Mouse (Mus musculus): Measurements from ENCODE around the gene Clock. TPM values are rescaled to one million over a fixed set of nuclear protein-coding genes. Genes with fewer than 3 reads are reported as not detected.

The Clock gene
- total RNA-seq (2022), result 10 to 100 TPM; 41.8 to 56.0 (median 49.7) TPM

GRCm38 (mm10) chr5:76304452-76305341, at the start of gene Clock:
Gene Clock, minus strand, starts transcription at chr5:76304792.
- DNase-seq (ENCODE audit: low spot score in 2 of 2), result peak; percentile 84 to 89

DNA sequence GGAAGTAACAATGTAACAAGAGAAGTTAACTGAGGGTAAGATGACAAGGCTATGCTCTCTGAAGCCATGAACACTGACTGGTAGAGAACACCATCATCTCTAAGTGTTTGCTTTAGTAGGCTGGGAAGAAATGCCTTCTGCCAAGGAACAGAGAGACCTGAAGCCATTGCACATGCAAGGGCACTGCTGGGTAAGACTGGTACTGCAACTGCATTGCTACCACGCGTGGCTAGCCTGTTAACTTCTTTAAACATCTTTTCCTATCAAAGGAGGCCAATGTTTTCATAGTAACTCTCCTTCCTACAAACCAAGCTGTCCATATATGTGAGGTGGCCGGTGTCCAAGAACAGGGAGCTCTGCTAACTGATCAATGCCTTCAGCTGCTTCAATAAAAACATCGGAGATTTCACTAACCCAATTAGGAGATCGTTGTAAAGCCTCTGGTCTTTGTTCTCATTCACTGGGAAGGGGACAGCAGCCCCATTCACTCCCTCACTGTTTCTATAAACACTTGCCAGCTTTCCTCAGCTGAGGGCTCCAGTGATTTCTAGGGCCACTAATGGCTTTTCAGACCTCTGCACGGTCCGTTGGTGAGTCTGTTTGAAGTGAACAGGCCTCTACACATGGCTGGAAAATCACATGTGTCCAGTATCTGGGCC, 47.5 kb upstream of the Clock start:
- DNase-seq (ENCODE audit: low spot score in 2 of 2), result peak; percentile 3 to 21

GRCm38 (mm10) chr5:76351537-76351936, 46.9 kb upstream of the Clock start:
- no peak for DNase-seq (ENCODE audit: low spot score in 2 of 2)

DNA sequence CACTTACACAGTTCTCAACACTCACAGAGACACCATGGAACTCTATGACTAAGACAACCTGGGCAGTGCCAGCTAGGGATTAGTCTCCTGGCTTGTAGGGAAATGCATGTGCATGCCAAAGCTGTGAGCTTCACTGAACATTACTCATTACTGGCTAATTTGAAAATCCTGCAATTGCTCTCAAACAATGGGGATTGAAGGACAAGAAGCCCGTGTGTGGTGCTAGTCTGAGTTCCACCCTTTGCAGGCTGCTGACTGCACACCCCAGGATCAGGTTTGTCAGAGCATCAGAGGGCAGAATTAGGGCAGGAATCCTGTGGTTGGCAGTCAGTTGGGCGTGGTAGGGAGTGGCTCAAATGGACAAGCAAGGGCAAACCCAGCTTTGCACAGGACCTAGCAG, 41.5 kb upstream of the Clock start:
- DNase-seq (ENCODE audit: low spot score in 2 of 2), result peak; percentile 16 to 23

DNA sequence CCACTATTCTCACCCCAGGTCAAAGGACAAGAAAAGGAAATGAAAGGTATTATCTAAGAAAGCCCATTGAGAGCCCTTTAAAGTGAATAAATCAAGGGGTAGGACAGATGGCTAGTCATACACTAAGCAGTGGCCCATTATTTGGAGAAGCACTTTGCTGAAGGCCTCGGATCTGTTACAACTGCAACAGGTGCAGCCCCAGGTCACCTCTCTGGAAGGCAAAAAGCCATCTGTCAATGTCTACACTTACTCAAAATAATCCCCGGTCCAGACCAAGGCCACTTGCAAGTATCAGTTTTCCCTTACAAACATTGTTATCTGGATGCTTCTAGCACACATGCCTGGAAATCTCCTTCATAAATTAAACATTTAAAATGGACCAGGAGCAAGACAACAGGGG, 36.3 kb upstream of the Clock start:
- DNase-seq (ENCODE audit: low spot score in 2 of 2), result no peak

- DNase-seq (ENCODE audit: low spot score in 2 of 2), result no peak
Observed at GRCm38 (mm10) chr5:76337100-76337499, 32.5 kb upstream of the Clock start.

DNA sequence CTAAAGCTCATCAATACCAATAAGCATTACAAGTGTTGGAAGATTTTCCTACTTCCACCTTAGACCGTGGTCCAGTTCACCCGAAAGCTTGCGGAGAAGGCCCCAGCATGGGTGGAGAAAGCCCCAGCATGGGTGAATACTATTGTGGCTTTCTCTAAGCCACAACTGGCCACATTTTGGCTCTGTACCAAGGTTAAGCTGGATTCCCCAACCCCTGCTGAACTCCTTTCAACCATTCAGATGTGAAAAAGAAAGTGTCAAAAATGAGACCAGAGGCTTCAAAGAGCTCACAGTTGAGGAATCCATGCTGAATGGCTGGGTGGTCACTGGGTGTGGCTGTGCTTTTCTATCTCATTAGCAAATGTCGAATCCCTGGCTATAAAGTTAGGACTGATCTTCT, 29.2 kb upstream of the Clock start:
- no peak for DNase-seq (ENCODE audit: low spot score in 2 of 2)

DNA sequence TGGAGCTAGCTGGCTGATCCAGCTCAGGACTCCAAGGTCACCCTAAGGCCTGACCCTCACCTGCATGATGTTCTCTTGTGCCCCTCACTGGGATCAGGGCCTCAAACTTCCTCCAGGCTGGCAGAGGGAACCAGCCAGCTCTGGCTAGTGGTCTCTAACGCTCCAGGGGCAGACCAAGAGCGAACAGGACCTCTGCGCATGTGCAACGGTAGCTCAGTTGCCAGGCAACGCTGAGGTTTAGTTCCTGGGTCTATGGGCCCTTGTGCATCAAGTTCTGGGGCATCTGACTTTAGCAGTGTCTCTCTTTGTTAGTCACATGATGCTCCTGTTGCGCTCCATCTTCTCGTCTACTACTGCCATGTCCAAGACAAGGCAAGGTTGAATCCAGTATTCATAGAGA, 26.4 kb upstream of the Clock start, which contains the start of gene Pdcl2:
Pdcl2 (minus strand) TSS at position 204 of the 400 bp plus-strand sequence.
- no peak for DNase-seq (ENCODE audit: low spot score in 2 of 2)

DNA sequence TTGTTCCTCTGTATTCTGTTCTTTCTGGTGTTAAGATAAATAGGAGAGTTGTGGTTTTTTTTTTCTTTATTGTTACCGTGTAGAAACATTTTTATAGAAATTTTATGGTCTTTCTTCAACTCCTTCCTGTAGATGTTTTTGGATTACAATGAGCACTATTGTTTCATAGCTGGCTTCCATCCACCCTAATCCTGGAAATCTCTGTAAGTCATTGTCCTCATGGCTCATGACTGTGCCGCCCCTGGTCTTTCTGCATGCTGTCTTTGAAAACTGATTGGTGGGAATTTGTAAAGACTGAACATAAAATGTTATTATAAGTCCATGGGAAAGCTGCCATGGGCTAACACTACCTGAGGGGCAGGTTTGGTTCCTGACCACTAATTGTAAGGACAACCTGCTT, 22.7 kb upstream of the Clock start:
- no peak for DNase-seq (ENCODE audit: low spot score in 2 of 2)

DNA sequence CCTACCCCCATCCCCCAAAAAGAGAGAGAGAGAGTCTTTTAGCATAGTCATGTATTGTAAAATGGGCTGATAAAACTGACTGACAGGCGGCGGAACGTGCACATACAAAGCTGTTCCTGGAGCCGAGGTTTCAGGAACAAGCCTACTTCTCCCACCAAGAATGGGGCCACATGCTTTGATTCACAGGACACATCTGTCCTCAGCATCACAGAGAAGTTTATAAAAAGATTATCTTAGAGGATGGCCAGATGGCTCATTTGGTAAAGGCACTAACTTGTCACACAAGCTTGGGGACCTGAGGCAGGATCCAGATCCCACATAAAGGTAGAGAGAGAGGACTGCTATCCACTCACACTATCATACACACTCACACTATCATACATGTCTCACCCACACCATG, 20.5 kb upstream of the Clock start:
- no peak for DNase-seq (ENCODE audit: low spot score in 2 of 2)

- DNase-seq (ENCODE audit: low spot score in 2 of 2), result no peak
Observed at GRCm38 (mm10) chr5:76321249-76322196, 16.9 kb upstream of the Clock start.

DNA sequence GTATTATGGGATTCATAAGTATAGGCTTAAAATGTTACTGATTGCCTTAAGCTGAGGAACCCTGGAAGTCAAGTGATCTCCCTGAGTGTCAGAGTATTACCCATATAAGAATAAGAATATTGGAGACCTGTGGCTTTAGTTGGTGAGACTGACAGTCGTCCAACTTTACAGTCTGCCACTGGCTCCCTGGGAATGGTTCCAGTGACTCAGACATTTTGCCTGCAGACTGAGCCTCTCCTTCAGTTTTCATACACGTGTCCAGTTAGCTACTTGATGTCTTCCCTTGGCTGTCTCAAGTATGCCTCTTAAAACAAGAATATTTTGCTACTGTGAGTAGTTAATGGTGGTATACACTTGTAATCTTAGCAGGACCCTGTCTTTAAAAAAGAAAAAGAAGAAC, 3.6 kb upstream of the Clock start:
- no peak for DNase-seq (ENCODE audit: low spot score in 2 of 2)

DNA sequence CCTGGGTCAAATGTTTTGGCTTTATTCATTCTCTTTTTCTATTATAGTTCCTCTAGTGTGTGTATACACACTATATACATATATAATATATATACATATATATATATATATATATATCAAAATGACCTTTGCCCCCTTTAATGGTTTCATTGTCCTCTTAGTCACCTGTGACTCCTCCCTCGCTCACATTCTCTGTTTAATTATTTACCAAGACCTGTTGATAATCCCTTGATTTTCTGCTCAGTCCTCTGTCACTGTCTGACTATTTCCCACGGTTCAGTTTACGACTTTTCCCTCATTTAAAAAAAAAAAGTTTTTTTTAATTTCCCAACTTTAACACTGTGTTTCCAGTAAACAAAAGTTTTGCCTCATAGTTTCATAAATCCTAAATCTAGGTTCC, 1.7 kb upstream of the Clock start:
- DNase-seq (ENCODE audit: low spot score in 2 of 2), result no peak

- DNase-seq (ENCODE audit: low spot score in 2 of 2), result no peak
Observed at GRCm38 (mm10) chr5:76305616-76306015, 1.0 kb upstream of the Clock start.

DNA sequence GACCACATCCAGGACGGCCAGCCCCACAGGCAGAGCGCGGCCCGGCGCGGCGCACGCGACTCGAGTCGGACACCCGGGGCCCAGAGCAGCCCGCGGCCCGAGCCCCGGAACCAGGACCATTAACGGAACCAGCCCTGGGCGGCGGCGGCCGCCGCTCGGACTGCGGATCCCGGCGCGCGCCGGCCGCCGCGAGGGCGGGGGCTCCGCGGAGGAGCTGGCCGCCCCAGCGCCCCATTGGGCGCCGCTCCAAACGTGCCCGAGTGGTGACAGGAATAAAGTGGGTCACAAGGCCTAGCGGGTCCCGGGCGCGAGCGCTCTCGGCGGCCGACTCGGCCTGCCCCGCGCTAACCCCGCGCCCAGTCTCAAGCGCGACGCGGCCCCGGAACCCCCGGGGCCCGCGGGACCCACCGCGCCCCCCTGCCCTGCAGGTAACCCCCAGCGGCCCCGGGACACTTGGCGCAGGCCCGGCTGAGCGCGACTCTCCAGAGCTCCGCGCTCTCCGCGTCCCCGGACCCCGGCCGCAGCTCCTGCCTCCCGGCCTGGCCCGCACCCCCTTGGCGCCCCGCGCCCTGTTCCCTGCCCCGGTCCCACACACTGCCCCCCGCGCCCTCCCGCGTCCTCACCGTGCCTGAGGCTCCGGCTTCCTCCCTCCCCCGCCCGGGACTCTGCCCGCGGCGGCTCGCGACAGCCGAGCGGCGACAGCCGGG, 694 bp downstream of the Clock start:
- DNase-seq (ENCODE audit: low spot score in 2 of 2), result peak; percentile 22 to 60

GRCm38 (mm10) chr5:76303379-76303744, 1.2 kb downstream of the Clock start:
- DNase-seq (ENCODE audit: low spot score in 2 of 2), result no peak

DNA sequence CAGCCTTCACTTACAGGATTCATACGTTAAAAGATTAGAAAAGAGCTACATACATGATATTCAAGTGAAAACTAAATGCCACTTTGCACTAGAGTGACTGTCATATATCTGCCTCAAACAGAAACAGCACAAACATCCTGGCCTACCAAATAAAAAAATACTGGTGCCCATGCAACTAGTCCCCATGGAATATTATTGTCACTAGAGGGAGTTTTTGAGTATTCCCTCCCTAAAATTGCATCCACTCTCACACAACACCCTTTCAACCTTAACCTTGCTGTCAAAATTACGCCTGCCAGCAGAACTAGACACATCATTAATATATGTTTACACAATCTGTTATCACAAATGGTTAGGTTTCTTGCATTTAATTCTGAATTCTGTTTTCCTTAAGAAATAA, 2.6 kb downstream of the Clock start:
- no peak for DNase-seq (ENCODE audit: low spot score in 2 of 2)

GRCm38 (mm10) chr5:76289234-76289691, 15.3 kb downstream of the Clock start:
- no peak for DNase-seq (ENCODE audit: low spot score in 2 of 2)

DNA sequence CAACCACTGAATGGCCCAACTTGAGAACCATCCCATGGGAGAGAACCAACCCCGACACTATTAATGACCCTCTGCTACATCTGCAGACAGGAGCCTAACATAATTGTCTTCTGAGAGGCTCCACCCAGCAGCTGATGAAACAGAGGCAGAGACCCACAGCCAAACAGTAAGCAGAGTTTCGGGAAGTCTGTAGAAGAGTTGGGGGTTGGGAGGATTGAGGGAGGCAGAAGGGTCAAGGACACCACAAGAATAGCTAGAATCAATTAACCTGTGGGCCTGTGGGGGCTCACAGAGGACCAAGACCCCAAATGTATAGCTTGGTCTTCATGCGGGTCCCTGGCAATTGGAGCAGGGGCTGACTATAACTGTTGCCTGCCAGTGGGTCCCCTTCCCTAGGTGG, 16.3 kb downstream of the Clock start:
- DNase-seq (ENCODE audit: low spot score in 2 of 2), result no peak

DNA sequence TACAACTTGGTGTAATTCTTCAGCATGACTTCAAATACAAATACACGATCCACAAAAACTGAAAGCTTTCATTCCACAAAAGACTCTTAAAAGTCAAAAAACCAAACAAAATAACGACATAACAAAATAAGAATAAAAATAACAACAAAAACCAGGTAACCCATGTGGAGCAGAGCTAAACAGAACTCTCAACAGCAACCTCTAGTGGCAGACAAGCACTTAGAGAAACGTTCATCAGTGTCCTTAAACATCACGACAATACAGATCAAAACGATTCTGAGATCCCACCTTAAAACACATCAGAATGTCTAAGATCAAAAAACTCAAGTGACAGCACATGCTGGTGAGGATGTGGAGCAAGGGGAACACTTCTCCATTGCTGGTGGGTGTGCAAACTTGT, 17.5 kb downstream of the Clock start:
- no peak for DNase-seq (ENCODE audit: low spot score in 2 of 2)

DNA sequence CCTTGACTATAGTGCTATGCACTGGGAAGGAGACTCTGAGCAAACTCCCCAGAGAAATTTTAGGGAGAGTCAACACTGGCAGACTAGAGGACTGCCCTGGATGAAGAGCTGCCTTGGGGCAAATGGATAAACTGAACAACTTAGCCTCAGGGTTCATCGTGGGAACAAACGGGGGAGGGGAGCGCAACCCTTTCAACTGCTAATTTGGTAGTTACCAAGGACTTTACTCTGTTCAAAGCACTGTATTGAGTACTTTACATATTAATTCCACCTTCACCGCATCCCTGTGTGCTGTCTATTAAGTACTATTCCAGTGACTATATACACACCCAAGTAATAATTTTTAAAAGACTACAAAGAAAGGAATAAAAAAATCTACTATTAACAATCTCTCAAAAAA, 18.9 kb downstream of the Clock start:
- DNase-seq (ENCODE audit: low spot score in 2 of 2), result no peak
